In genomic region chr6:55335989-55336514, GRCm38 (mm10) we compare ENCODE assay signal across 8 mouse cellular contexts. TPM values are rescaled to one million over a fixed set of nuclear protein-coding genes. Genes with fewer than 3 reads are reported as not detected.
DNase-seq lines count a peak whose midpoint lies in the region; ATAC-seq and TF ChIP-seq lines count a peak whose summit lies in the region.

Gene Aqp1 (plus strand): TSS chr6:55336432.

- peak; percentile 77 for ATAC-seq in hindbrain, embryonic 15.5 days (ENCODE audit: low FRiP score, low read depth)
- ATAC-seq in liver, embryonic 11.5 days (replicated peaks; ENCODE audit: low FRiP score) = peak; percentile 55

- no peaks in the 10 kb centered on the region for H3K36me3 ChIP-seq in hindbrain, embryonic 15.5 days
- no peaks in the 10 kb centered on the region for H3K36me3 ChIP-seq in liver, embryonic 11.5 days (ENCODE audit: control insufficient read depth, insufficient read depth, low read length)
- H3K36me3 ChIP-seq in myocyte (ENCODE audit: control insufficient read depth, insufficient read depth) = no peaks in the 10 kb centered on the region

- no peaks in the 10 kb centered on the region for H3K79me2 ChIP-seq in myocyte (ENCODE audit: control insufficient read depth, insufficient read depth)

- no peak within 1 kb of the TSS for H3K4me3 ChIP-seq in hindbrain, embryonic 15.5 days
- peak within 1 kb of the TSS; percentile 41 for H3K4me3 ChIP-seq in liver, embryonic 11.5 days (ENCODE audit: low read depth, low read length)
- peak within 1 kb of the TSS; percentile 15 for H3K4me3 ChIP-seq in myocyte

- no peaks in the 10 kb centered on the region for H3K9me3 ChIP-seq in hindbrain, embryonic 15.5 days
- H3K9me3 ChIP-seq in liver, embryonic 11.5 days (ENCODE audit: control insufficient read depth, low read length) = no peaks in the 10 kb centered on the region

- TF ChIP-seq POLR2A in myocyte (IDR thresholded peaks at IDR 0.05; ENCODE audit: insufficient read length, low read depth) = peak; percentile 47

- peaks cover 16% of the 10 kb centered on the region for H3K4me1 ChIP-seq in hindbrain, embryonic 15.5 days (replicated peaks)
- peaks cover 64% of the 10 kb centered on the region for H3K4me1 ChIP-seq in liver, embryonic 11.5 days (replicated peaks; ENCODE audit: control insufficient read depth, insufficient read depth, low read length)

- no peak within 1 kb of the TSS for H3K9ac ChIP-seq in hindbrain, embryonic 15.5 days
- peak within 1 kb of the TSS; percentile 63 for H3K9ac ChIP-seq in liver, embryonic 11.5 days (ENCODE audit: low read depth, low read length)

- H3ac ChIP-seq in myocyte (ENCODE audit: control insufficient read depth, insufficient read length) = no peak within 1 kb of the TSS

- WGBS in hindbrain, embryonic 15.5 days = 26% methylated on average over 12 of the region's 12 CpGs
- WGBS in liver, embryonic 11.5 days = 21% methylated on average over 12 of the region's 12 CpGs

- 0 out of 2 replicates have a peak, but pooled peaks cover 3% of the 10 kb centered on the region for H3K27me3 ChIP-seq in hindbrain, embryonic 15.5 days
- H3K27me3 ChIP-seq in liver, embryonic 11.5 days (replicated peaks; ENCODE audit: control insufficient read depth, insufficient read depth, low read length) = no peaks in the 10 kb centered on the region
- no peaks in the 10 kb centered on the region for H3K27me3 ChIP-seq in myocyte (ENCODE audit: control insufficient read depth, insufficient read depth, insufficient read length)

- H3K4me2 ChIP-seq in hindbrain, embryonic 15.5 days = no peak within 1 kb of the TSS
- H3K4me2 ChIP-seq in liver, embryonic 11.5 days = peak within 1 kb of the TSS; percentile 62
- H3K4me2 ChIP-seq in myocyte (ENCODE audit: low read depth) = peak within 1 kb of the TSS; percentile 74

- no peak within 1 kb of the TSS for H3K27ac ChIP-seq in hindbrain, embryonic 15.5 days (replicated peaks)
- H3K27ac ChIP-seq in liver, embryonic 11.5 days (ENCODE audit: low read depth, low read length) = peak within 1 kb of the TSS; percentile 59

- peak; percentile 93 for DNase-seq in 3134 (ENCODE audit: extremely low read depth, insufficient read length, low spot score)
- peak; percentile 65 for DNase-seq in adrenal gland, postnatal 14 days
- no peak for DNase-seq in gastrocnemius, adult 8-10 months (ENCODE audit: low spot score in 2 of 2)
- DNase-seq in liver, embryonic 11.5 days (ENCODE audit: low spot score) = no peak
- no peak for DNase-seq in left cerebral cortex, adult 8-10 months (ENCODE audit: low spot score in 2 of 2)
- no peak for DNase-seq in layer of hippocampus, adult 9-10 months (ENCODE audit: low spot score)

TF ChIP-seq in myocyte, 11 proteins besides CTCF, POLR2A, EP300 and RAD21:
- no peak for TF ChIP-seq POLR2AphosphoS2 (IDR thresholded peaks at IDR 0.05; ENCODE audit: insufficient read length, low read depth)
- no peak for TF ChIP-seq MAX (IDR thresholded peaks at IDR 0.05; ENCODE audit: low read depth)
- no peak for TF ChIP-seq REST (IDR thresholded peaks at IDR 0.05; ENCODE audit: insufficient read depth, insufficient read length)
- TF ChIP-seq MYOD1 (IDR thresholded peaks at IDR 0.05; ENCODE audit: control insufficient read depth in 1 of 3, insufficient read length in 2 of 3, low read depth in 2 of 3) = no peak
- TF ChIP-seq USF1 (IDR thresholded peaks at IDR 0.05; ENCODE audit: low read depth) = no peak
- TF ChIP-seq SRF (IDR thresholded peaks at IDR 0.05; ENCODE audit: control insufficient read depth, insufficient read length, low read depth) = no peak
- TF ChIP-seq CEBPB (IDR thresholded peaks at IDR 0.05; ENCODE audit: insufficient read depth, poor library complexity, severe bottlenecking) = no peak
- TF ChIP-seq MYOG (IDR thresholded peaks at IDR 0.05; ENCODE audit: control insufficient read depth in 1 of 3, insufficient read depth in 1 of 3, insufficient read length in 2 of 3, low read depth in 2 of 3) = no peak
- no peak for TF ChIP-seq TCF12 (IDR thresholded peaks at IDR 0.05; ENCODE audit: insufficient read depth, poor library complexity, severe bottlenecking)
- TF ChIP-seq E2F4 (IDR thresholded peaks at IDR 0.05; ENCODE audit: insufficient read depth) = no peak
- no peak for TF ChIP-seq TCF3 (IDR thresholded peaks at IDR 0.05; ENCODE audit: insufficient read length, low read depth)

RNA-seq across cellular contexts. Expression of gene Aqp1, which starts in this region (rescaled TPM):
- 265 and 326 TPM in 2 replicates for total RNA-seq in adrenal gland, postnatal 14 days (2021)
- 100 to 1,000 TPM; 145 to 259 (median 191) TPM for total RNA-seq in gastrocnemius, adult 8-10 months (2022)
- polyA plus RNA-seq in hindbrain, embryonic 15.5 days (2015; fragmentation: Nextera tagmentation; extraction: Ambion mirVana) = 17.5 and 21.7 TPM in 2 replicates
- polyA plus RNA-seq in liver, embryonic 11.5 days (2014; fragmentation: Nextera tagmentation; extraction: Ambion mirVana) = 6.1 and 8.0 TPM in 2 replicates
- 32.0 TPM for polyA plus RNA-seq in myocyte (2012; fragmentation: generic; extraction: Trizol)
- 1 to 10 TPM in 3 of 4 experiments, under 1 TPM in 1; 0.59 to 4.8 (median 1.4) TPM for total RNA-seq in left cerebral cortex, adult 8-10 months (2022)

Comparison
In these comparisons a context has a peak if more than half of its experiments do, and no peak if none do; other contexts are left out.
1. RNA of gene Aqp1 (total RNA-seq): 265 to 326 TPM in adrenal gland, postnatal 14 days and 145 to 259 TPM in gastrocnemius, adult 8-10 months; 0.59 to 4.8 TPM in left cerebral cortex, adult 8-10 months; every median in the first group is over 10 times any median in the second.
2. DNase-seq: peak in 3134 (single experiment) and adrenal gland, postnatal 14 days (single experiment); none in gastrocnemius, adult 8-10 months (0 of 2), liver, embryonic 11.5 days (single experiment), left cerebral cortex, adult 8-10 months (0 of 2) and layer of hippocampus, adult 9-10 months (single experiment).